Mouse (Mus musculus): Measurements from ENCODE around the gene Fam78a. TPM values are rescaled to one million over a fixed set of nuclear protein-coding genes. Genes with fewer than 3 reads are reported as not detected.

Fam78a gene
- polyA plus RNA-seq, 1 experiment from 2014 or later: 0.91 TPM

GRCm38 (mm10) chr2:32059613-32060012 is 25.0 kb downstream of the Fam78a start:
- Histone ChIP-seq H3K4me1 (replicated peaks; ENCODE audit: control insufficient read depth, insufficient read depth, low read length) (no peaks in the 10 kb centered on the region), H3K27me3 (ENCODE audit: control insufficient read depth, insufficient read depth, low read length) (no peaks in the 10 kb centered on the region; the same call in 1 of the 2 replicates)

GRCm38 (mm10) chr2:32058716-32059115 is 25.9 kb downstream of the Fam78a start:
- H3K4me1 ChIP-seq (replicated peaks; ENCODE audit: control insufficient read depth, insufficient read depth, low read length): no peaks in the 10 kb centered on the region
- H3K9me3 ChIP-seq (ENCODE audit: control insufficient read depth, low read length): no peaks in the 10 kb centered on the region
- H3K4me2 ChIP-seq (replicated peaks; ENCODE audit: low read depth, low read length): no peak overlapping the region
- H3K36me3 ChIP-seq (ENCODE audit: control insufficient read depth, insufficient read depth, low read length): peaks cover 3% of the 10 kb centered on the region; the same call in 1 of the 2 replicates
- 37% methylated on average over 5 of the region's 5 CpGs for WGBS
- no peak overlapping the region for H3K4me3 ChIP-seq (ENCODE audit: low read depth, low read length)
- H3K27me3 ChIP-seq (ENCODE audit: control insufficient read depth, insufficient read depth, low read length): no peaks in the 10 kb centered on the region; the same call in 1 of the 2 replicates
- no peak overlapping the region for H3K9ac ChIP-seq (ENCODE audit: low read depth, low read length)
- no peak overlapping the region for H3K27ac ChIP-seq (ENCODE audit: low read depth, low read length)
- no peak for DNase-seq (ENCODE audit: low spot score)
- ATAC-seq (ENCODE audit: low FRiP score): no peak

More at GRCm38 (mm10) chr2:32059613-32060012, 25.0 kb downstream of the Fam78a start:
- 79% methylated on average over 6 of the region's 6 CpGs for WGBS
- Histone ChIP-seq H3K36me3 (ENCODE audit: control insufficient read depth, insufficient read depth, low read length) (no peaks in the 10 kb centered on the region), H3K9ac (ENCODE audit: low read depth, low read length) (no peak overlapping the region), H3K27ac (ENCODE audit: low read depth, low read length) (no peak overlapping the region), H3K4me3 (ENCODE audit: low read depth, low read length) (no peak overlapping the region), H3K4me2 (replicated peaks; ENCODE audit: low read depth, low read length) (no peak overlapping the region), H3K9me3 (ENCODE audit: control insufficient read depth, low read length) (no peaks in the 10 kb centered on the region)
- ATAC-seq (ENCODE audit: low FRiP score) (no peak), DNase-seq (ENCODE audit: low spot score) (no peak)

- Histone ChIP-seq H3K4me3 (ENCODE audit: low read depth, low read length) (no peak overlapping the region), H3K36me3 (ENCODE audit: control insufficient read depth, insufficient read depth, low read length) (peaks cover 4% of the 10 kb centered on the region; the same call in 1 of the 2 replicates), H3K4me1 (replicated peaks; ENCODE audit: control insufficient read depth, insufficient read depth, low read length) (no peaks in the 10 kb centered on the region), H3K9me3 (ENCODE audit: control insufficient read depth, low read length) (no peaks in the 10 kb centered on the region), H3K9ac (ENCODE audit: low read depth, low read length) (no peak overlapping the region), H3K27me3 (ENCODE audit: control insufficient read depth, insufficient read depth, low read length) (no peaks in the 10 kb centered on the region; the same call in 1 of the 2 replicates), H3K4me2 (replicated peaks; ENCODE audit: low read depth, low read length) (no peak overlapping the region), H3K27ac (ENCODE audit: low read depth, low read length) (no peak overlapping the region)
- WGBS: 68% methylated on average over 9 of the region's 9 CpGs
- no peak for DNase-seq (ENCODE audit: low spot score)
- ATAC-seq (ENCODE audit: low FRiP score): no peak
Measured at GRCm38 (mm10) chr2:32058241-32058640, 26.4 kb downstream of the Fam78a start.

GRCm38 (mm10) chr2:32057794-32058193 is 26.9 kb downstream of the Fam78a start:
- Histone ChIP-seq H3K9ac (ENCODE audit: low read depth, low read length) (no peak overlapping the region), H3K9me3 (ENCODE audit: control insufficient read depth, low read length) (no peaks in the 10 kb centered on the region), H3K27ac (ENCODE audit: low read depth, low read length) (no peak overlapping the region), H3K36me3 (ENCODE audit: control insufficient read depth, insufficient read depth, low read length) (peaks cover 4% of the 10 kb centered on the region; the same call in 1 of the 2 replicates), H3K4me3 (ENCODE audit: low read depth, low read length) (no peak overlapping the region), H3K27me3 (ENCODE audit: control insufficient read depth, insufficient read depth, low read length) (no peaks in the 10 kb centered on the region; the same call in 1 of the 2 replicates), H3K4me2 (replicated peaks; ENCODE audit: low read depth, low read length) (no peak overlapping the region), H3K4me1 (replicated peaks; ENCODE audit: control insufficient read depth, insufficient read depth, low read length) (no peaks in the 10 kb centered on the region)
- WGBS: 87% methylated on average over 4 of the region's 4 CpGs
- no peak for DNase-seq (ENCODE audit: low spot score)
- no peak for ATAC-seq (ENCODE audit: low FRiP score)

GRCm38 (mm10) chr2:32057360-32057759 is 27.3 kb downstream of the Fam78a start:
- DNase-seq (ENCODE audit: low spot score) (no peak), ATAC-seq (ENCODE audit: low FRiP score) (no peak)
- H3K4me3 ChIP-seq (ENCODE audit: low read depth, low read length): no peak overlapping the region
- no peak overlapping the region for H3K4me2 ChIP-seq (replicated peaks; ENCODE audit: low read depth, low read length)
- no peak overlapping the region for H3K9ac ChIP-seq (ENCODE audit: low read depth, low read length)
- 87% methylated on average over 2 of the region's 2 CpGs for WGBS
- H3K4me1 ChIP-seq (replicated peaks; ENCODE audit: control insufficient read depth, insufficient read depth, low read length): no peaks in the 10 kb centered on the region
- H3K9me3 ChIP-seq (ENCODE audit: control insufficient read depth, low read length): no peaks in the 10 kb centered on the region
- no peak overlapping the region for H3K27ac ChIP-seq (ENCODE audit: low read depth, low read length)
- H3K27me3 ChIP-seq (ENCODE audit: control insufficient read depth, insufficient read depth, low read length): no peaks in the 10 kb centered on the region; the same call in 1 of the 2 replicates
- H3K36me3 ChIP-seq (ENCODE audit: control insufficient read depth, insufficient read depth, low read length): peaks cover 6% of the 10 kb centered on the region; the same call in 1 of the 2 replicates

- WGBS: 89% methylated on average over 10 of the region's 10 CpGs
- no peak for DNase-seq (ENCODE audit: low spot score)
Measured at GRCm38 (mm10) chr2:32056524-32056923, 28.1 kb downstream of the Fam78a start.

GRCm38 (mm10) chr2:32055357-32055965 is 29.2 kb downstream of the Fam78a start:
- Histone ChIP-seq H3K27me3 (ENCODE audit: control insufficient read depth, insufficient read depth, low read length) (no peaks in the 10 kb centered on the region; the same call in 1 of the 2 replicates), H3K9ac (ENCODE audit: low read depth, low read length) (no peak overlapping the region), H3K4me1 (replicated peaks; ENCODE audit: control insufficient read depth, insufficient read depth, low read length) (no peaks in the 10 kb centered on the region), H3K4me3 (ENCODE audit: low read depth, low read length) (no peak overlapping the region), H3K36me3 (ENCODE audit: control insufficient read depth, insufficient read depth, low read length) (peaks cover 13% of the 10 kb centered on the region; the same call in 1 of the 2 replicates), H3K27ac (ENCODE audit: low read depth, low read length) (no peak overlapping the region), H3K9me3 (ENCODE audit: control insufficient read depth, low read length) (no peaks in the 10 kb centered on the region), H3K4me2 (replicated peaks; ENCODE audit: low read depth, low read length) (no peak overlapping the region)
- 51% methylated on average over 7 of the region's 7 CpGs for WGBS
- ATAC-seq (ENCODE audit: low FRiP score): no peak
- DNase-seq (ENCODE audit: low spot score): peak; percentile 20

More at GRCm38 (mm10) chr2:32056524-32056923, 28.1 kb downstream of the Fam78a start:
- no peak overlapping the region for H3K4me2 ChIP-seq (replicated peaks; ENCODE audit: low read depth, low read length)
- no peaks in the 10 kb centered on the region; the same call in 1 of the 2 replicates for H3K27me3 ChIP-seq (ENCODE audit: control insufficient read depth, insufficient read depth, low read length)
- peaks cover 12% of the 10 kb centered on the region; the same call in 1 of the 2 replicates for H3K36me3 ChIP-seq (ENCODE audit: control insufficient read depth, insufficient read depth, low read length)
- H3K9me3 ChIP-seq (ENCODE audit: control insufficient read depth, low read length): no peaks in the 10 kb centered on the region
- H3K4me3 ChIP-seq (ENCODE audit: low read depth, low read length): no peak overlapping the region
- no peak for ATAC-seq (ENCODE audit: low FRiP score)
- no peaks in the 10 kb centered on the region for H3K4me1 ChIP-seq (replicated peaks; ENCODE audit: control insufficient read depth, insufficient read depth, low read length)
- H3K27ac ChIP-seq (ENCODE audit: low read depth, low read length): no peak overlapping the region
- no peak overlapping the region for H3K9ac ChIP-seq (ENCODE audit: low read depth, low read length)

- no peaks in the 10 kb centered on the region for H3K9me3 ChIP-seq (ENCODE audit: control insufficient read depth, low read length)
- H3K27me3 ChIP-seq (ENCODE audit: control insufficient read depth, insufficient read depth, low read length): no peaks in the 10 kb centered on the region
- peaks cover 18% of the 10 kb centered on the region; the same call in 1 of the 2 replicates for H3K36me3 ChIP-seq (ENCODE audit: control insufficient read depth, insufficient read depth, low read length)
- 93% methylated on average over 7 of the region's 7 CpGs for WGBS
- H3K4me3 ChIP-seq (ENCODE audit: low read depth, low read length): no peak overlapping the region
- H3K27ac ChIP-seq (ENCODE audit: low read depth, low read length): no peak overlapping the region
- H3K4me1 ChIP-seq (replicated peaks; ENCODE audit: control insufficient read depth, insufficient read depth, low read length): no peaks in the 10 kb centered on the region
- no peak for ATAC-seq (ENCODE audit: low FRiP score)
- DNase-seq (ENCODE audit: low spot score): no peak
- no peak overlapping the region for H3K4me2 ChIP-seq (replicated peaks; ENCODE audit: low read depth, low read length)
- no peak overlapping the region for H3K9ac ChIP-seq (ENCODE audit: low read depth, low read length)
Measured at GRCm38 (mm10) chr2:32052418-32052817, 32.2 kb downstream of the Fam78a start.

- peaks cover 18% of the 10 kb centered on the region; the same call in 1 of the 2 replicates for H3K36me3 ChIP-seq (ENCODE audit: control insufficient read depth, insufficient read depth, low read length)
- H3K9me3 ChIP-seq (ENCODE audit: control insufficient read depth, low read length): no peaks in the 10 kb centered on the region
- 83% methylated on average over 8 of the region's 8 CpGs for WGBS
- no peak overlapping the region for H3K9ac ChIP-seq (ENCODE audit: low read depth, low read length)
- no peaks in the 10 kb centered on the region for H3K4me1 ChIP-seq (replicated peaks; ENCODE audit: control insufficient read depth, insufficient read depth, low read length)
- ATAC-seq (ENCODE audit: low FRiP score) (no peak), DNase-seq (ENCODE audit: low spot score) (no peak)
- no peak overlapping the region for H3K4me3 ChIP-seq (ENCODE audit: low read depth, low read length)
- no peak overlapping the region for H3K27ac ChIP-seq (ENCODE audit: low read depth, low read length)
- no peaks in the 10 kb centered on the region for H3K27me3 ChIP-seq (ENCODE audit: control insufficient read depth, insufficient read depth, low read length)
- H3K4me2 ChIP-seq (replicated peaks; ENCODE audit: low read depth, low read length): no peak overlapping the region
Measured at GRCm38 (mm10) chr2:32051791-32052190, 32.9 kb downstream of the Fam78a start.
